Mouse (Mus musculus): ENCODE results near the gene Afp. TPM values are rescaled to one million over a fixed set of nuclear protein-coding genes. Genes with fewer than 3 reads are reported as not detected.

The Afp gene
- not detected in 2 replicates for total RNA-seq (2015)
- total RNA-seq (2017), result not detected in 2 replicates

DNA sequence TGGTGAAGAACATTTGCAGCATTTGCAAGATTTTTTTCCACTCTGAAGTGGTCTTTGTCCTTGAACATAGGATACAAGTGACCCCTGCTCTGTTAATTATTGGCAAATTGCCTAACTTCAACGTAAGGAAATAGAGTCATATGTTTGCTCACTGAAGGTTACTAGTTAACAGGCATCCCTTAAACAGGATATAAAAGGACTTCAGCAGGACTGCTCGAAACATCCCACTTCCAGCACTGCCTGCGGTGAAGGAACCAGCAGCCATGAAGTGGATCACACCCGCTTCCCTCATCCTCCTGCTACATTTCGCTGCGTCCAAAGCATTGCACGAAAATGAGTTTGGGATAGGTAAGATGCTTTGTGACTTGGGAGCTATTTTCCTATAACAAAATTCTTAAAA lies at the start of gene Afp:
TSS of gene Afp (plus strand) at position 220 of the 400 bp plus-strand sequence.
- ATAC-seq (ENCODE audit: poor library complexity, severe bottlenecking), result no peak

- no peak for ATAC-seq (ENCODE audit: poor library complexity, severe bottlenecking)
These were observed 43.0 kb upstream of the Afp start for GRCm38 (mm10) chr5:90447577-90447976.

- ATAC-seq (ENCODE audit: poor library complexity, severe bottlenecking), result no peak
These were observed 40.6 kb upstream of the Afp start for GRCm38 (mm10) chr5:90449961-90450360.

DNA sequence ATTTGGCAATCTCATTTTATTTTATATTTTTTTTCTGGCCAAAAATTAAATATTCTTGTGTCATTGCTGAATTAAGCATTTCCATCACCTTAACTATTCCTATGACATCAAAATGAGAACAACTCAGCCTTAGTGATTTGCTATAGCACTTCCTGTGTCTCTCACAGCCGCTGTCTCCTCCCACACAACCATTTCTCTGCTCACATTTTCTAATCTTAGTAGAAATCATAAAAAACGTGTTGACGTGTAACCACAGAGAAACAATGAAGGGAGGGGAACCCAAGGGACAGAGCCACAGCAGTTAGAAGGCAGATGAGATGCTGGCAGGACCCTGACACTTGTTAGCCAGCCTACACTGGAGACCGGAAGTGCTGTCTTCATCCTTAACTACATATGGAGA lies 37.8 kb upstream of the Afp start:
- ATAC-seq (ENCODE audit: poor library complexity, severe bottlenecking), result no peak

DNA sequence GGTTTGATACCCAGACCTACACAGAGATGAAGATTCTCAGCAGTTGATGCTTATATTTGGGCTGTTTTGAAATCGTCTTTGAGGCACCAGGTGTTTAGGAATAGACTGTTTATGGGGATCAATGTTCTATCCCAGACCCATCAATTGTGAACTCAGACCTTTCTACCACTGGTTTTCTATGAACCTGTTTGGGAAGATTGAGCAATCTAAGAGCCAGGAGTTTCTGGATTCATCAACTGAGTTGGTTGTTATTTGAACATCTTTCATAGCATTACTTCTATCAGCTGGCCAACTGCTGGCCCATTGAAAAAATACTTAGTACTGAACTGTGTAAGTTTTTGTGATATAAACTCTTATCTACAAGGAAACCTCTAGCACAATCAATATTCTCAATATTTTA lies 33.3 kb upstream of the Afp start:
- ATAC-seq (ENCODE audit: poor library complexity, severe bottlenecking), result no peak

GRCm38 (mm10) chr5:90458727-90459126 lies 31.8 kb upstream of the Afp start:
- no peak for ATAC-seq (ENCODE audit: poor library complexity, severe bottlenecking)

GRCm38 (mm10) chr5:90460619-90461018 lies 29.9 kb upstream of the Afp start, which contains the start of gene Alb:
Alb (plus strand) TSS chr5:90460897.
- no peak for ATAC-seq (ENCODE audit: poor library complexity, severe bottlenecking)

GRCm38 (mm10) chr5:90466806-90467205 lies 23.7 kb upstream of the Afp start:
- no peak for ATAC-seq (ENCODE audit: poor library complexity, severe bottlenecking)

DNA sequence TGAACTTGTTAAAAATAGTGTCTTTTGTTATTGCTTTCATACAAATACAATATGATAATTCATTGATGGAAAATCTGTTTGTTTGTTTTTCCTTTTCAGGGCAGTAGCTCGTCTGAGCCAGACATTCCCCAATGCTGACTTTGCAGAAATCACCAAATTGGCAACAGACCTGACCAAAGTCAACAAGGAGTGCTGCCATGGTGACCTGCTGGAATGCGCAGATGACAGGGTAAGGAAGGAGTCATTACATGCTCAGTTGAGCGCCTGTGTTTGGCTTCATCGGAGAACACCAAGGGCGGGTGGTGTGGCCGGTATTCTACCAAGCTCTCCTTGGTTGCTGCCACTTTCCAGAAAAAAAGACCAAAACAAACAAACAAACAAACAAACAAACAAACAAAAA lies 23.3 kb upstream of the Afp start:
- no peak for ATAC-seq (ENCODE audit: poor library complexity, severe bottlenecking)

DNA sequence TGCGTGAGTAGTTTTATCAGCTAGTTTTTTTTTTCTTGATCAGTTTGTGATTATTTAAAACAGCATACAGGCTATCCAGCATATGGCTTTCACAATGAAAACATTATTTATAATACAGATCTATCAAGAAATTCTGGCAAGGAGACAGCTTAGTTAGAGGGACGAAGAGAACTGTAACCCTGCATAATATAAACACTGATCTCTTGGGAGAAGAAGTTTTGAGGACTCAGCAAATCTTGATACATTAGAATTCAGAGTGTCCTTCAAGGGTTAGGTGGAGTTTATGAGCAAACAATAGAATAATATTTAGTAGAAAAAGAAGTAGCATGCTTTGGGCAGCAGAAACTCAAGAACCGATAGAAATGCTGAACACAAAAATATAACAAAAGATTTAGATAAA lies 19.7 kb upstream of the Afp start:
- ATAC-seq (ENCODE audit: poor library complexity, severe bottlenecking), result no peak

GRCm38 (mm10) chr5:90473902-90474301 lies 16.6 kb upstream of the Afp start:
- ATAC-seq (ENCODE audit: poor library complexity, severe bottlenecking), result no peak

DNA sequence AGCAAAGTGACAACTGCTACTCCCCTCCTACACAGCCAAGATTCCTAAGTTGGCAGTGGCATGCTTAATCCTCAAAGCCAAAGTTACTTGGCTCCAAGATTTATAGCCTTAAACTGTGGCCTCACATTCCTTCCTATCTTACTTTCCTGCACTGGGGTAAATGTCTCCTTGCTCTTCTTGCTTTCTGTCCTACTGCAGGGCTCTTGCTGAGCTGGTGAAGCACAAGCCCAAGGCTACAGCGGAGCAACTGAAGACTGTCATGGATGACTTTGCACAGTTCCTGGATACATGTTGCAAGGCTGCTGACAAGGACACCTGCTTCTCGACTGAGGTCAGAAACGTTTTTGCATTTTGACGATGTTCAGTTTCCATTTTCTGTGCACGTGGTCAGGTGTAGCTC lies 16.2 kb upstream of the Afp start:
- no peak for ATAC-seq (ENCODE audit: poor library complexity, severe bottlenecking)

DNA sequence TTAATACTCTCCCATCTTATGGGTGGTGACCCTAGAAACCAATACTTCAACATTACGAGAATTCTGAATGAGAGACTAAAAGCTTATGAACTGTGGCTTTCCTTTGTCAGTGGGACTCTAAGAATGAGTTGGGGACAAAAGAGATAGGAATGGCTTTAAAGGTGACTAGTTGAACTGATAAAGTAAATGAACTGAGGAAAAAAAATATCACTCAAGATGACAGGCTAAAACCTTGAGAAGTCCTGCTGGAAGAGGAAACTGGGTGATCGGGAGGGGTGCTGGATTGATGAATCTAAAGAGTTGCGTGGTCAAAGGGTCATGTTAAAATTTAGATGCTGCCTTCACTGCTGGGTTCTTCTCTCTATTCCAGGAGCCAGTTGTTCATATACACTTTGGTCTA lies 13.8 kb upstream of the Afp start:
- no peak for ATAC-seq (ENCODE audit: poor library complexity, severe bottlenecking)

DNA sequence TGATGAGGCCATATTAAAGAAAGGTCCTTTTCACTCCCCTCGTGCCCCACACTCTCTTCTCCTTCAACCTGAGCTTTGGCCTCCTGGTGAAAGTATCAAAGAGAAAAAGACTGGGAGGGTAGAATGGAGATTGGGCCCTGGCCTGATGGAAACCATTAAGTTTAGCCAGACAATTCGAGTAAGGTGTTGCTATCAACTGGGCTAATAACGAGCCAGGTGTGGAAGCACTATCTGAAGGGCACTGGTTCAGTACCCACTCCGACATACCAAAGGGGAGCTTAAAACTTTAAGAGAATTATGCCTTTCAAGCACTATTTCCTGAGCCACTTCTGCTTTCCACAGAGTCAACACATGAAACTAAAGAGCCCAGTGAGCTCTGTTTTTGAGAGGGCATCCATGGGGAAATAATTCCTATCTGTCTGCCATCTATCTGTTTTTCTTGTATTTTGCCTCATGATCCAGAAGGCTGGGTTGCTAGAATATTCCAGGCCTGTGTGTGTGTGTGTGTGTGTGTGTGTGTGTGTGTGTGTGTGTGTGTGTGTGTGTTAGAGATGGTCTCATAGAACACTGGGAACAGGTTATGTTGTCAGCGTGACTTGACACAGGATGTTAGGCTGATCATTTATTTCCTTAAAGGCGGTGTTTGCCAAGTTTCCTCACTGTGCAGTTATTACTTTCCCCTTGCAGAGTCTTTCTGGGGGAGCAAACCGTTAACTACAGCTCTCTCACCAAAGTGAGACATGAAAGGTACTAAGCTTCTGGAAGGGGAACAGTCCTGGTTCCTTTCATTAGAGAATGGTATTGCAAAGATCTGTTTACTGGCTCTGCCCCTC lies 13.0 kb upstream of the Afp start:
- ATAC-seq (ENCODE audit: poor library complexity, severe bottlenecking), result no peak

DNA sequence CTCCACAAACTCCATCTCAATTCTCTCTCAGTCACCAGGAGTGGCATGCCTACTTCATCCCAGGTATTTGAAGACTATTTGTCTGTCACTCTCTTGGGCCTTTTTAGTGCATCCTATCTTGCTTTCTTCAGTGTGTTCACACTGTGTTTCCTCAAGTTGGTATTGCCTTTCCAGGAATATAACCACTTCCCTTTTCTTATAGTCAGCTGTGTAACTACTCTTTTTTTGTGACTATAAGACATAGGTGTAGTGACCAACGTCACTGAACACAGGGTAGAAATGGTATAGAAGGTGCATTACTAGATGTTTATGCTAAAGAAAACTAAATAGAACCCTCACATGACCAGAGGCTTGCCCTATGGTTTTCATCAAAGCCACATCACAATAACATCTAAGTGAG lies 11.7 kb upstream of the Afp start:
- ATAC-seq (ENCODE audit: poor library complexity, severe bottlenecking), result peak; percentile 56; the same call in 1 of the 2 replicates

GRCm38 (mm10) chr5:90485597-90485996 lies 4.9 kb upstream of the Afp start:
- no peak for ATAC-seq (ENCODE audit: poor library complexity, severe bottlenecking)

DNA sequence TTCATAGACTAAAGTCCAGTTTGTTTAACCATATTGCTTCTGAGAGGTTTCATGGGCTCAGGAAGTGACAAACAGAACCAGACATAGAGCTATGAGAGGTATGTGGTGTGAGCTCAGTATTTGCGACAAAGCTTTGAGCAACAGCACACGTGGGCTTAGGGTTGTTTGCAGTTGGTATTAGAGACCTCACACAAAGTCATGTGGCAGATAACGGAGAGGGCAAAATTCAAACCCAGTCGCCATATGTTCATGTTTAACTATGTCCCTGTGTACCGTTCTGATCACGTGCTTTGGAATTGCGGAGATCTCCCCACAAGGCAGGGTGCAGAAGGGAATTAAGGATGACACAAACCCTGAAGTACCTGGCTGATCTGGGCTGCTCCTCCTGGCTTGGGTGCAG lies 2.2 kb upstream of the Afp start:
- no peak for ATAC-seq (ENCODE audit: poor library complexity, severe bottlenecking)

- ATAC-seq (ENCODE audit: poor library complexity, severe bottlenecking), result peak; percentile 40; the same call in 1 of the 2 replicates
These were observed 1.9 kb downstream of the Afp start for GRCm38 (mm10) chr5:90492440-90492839.

- ATAC-seq (ENCODE audit: poor library complexity, severe bottlenecking), result no peak
These were observed 3.8 kb downstream of the Afp start for GRCm38 (mm10) chr5:90494308-90494707.

DNA sequence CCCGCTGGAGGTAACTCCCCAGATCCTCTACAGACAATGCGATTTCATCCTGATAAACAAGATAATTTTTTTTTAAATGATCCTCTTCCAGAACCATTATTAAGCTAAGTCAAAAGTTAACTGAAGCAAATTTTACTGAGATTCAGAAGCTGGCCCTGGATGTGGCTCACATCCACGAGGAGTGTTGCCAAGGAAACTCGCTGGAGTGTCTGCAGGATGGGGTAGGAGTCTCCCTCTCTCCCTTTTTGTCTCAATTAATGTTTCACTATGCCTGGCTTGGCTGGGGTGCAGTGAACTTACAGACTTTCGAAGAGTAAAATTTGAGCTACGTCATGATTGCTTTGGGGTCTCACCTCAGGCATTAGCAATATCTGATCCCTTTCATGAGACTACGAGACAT lies 9.0 kb downstream of the Afp start:
- no peak for ATAC-seq (ENCODE audit: poor library complexity, severe bottlenecking)

DNA sequence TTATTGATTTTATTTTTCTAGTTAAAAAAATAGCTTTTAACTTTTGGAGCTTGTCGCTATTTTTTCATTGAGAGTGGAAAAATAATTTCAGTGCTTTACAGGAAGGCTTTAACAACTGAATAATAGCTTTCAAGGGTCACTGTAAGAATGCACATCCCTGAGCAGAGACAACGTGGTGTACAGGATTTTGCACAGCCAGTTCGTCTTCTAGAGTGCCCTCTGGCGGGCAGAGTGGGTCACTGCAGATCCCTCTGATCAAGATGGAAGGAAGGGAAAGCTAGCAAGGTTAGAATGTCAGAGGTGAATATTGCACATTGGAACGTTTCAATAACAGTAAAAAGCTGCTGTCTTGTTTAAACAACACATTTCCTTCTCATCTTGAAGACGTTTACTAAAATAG lies 10.2 kb downstream of the Afp start:
- peak; percentile 79 for ATAC-seq (ENCODE audit: poor library complexity, severe bottlenecking)

- no peak for ATAC-seq (ENCODE audit: poor library complexity, severe bottlenecking)
These were observed 11.2 kb downstream of the Afp start for GRCm38 (mm10) chr5:90501752-90502151.

GRCm38 (mm10) chr5:90504742-90505141 lies 14.2 kb downstream of the Afp start:
- ATAC-seq (ENCODE audit: poor library complexity, severe bottlenecking), result peak; percentile 72

Data from megakaryocyte, adult 5-6 weeks (primary cell).